Mouse (Mus musculus) layer of hippocampus, adult 9-10 months (tissue): ENCODE data around the gene Grip1.

ENCODE experiments used
- DNase-seq: peaks from one replicate; pipeline ENCODE4 v3.0.0; 2022; ENCODE audit warnings: low spot score

The Grip1 gene

DNA sequence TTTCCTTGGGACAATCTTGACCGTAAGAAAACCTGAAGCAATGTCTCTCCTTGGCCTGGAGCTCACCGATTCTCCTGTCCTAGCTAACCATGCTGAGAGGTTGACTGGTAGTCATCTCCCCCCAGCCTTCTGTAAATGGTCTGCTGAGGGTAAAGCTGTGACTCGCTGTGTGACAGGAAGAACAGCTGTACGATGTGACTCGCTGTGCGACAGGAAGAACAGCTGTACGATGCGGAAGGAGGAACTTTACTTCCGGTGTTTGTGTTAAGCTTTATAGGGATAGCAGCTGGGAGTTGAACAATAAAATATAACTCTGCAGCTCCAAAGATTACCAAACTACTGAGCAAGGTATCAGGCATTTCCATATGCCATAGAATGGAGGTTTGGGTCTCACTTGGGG is 119.5 kb downstream of the Grip1 start:
- no peak for DNase-seq

DNA sequence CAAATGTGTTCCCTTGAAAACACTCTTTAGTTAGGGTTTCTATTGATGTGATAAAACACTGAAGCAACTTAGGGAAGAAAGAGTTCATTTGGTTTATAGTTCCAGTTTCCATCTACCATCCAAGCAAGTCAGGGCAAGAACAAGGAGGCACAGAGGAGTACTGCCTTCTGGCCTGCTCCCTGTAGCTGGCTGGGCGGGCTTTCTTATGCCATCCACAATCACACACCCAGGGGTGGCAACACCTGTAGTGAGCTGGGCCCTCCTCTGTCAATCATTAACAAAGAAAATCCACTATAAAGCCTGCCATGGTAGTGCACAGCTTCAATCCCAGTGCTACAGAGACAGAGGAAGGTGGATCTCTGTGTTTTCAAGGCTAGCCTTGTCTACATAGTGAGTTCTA is 122.2 kb downstream of the Grip1 start:
- no peak for DNase-seq

DNA sequence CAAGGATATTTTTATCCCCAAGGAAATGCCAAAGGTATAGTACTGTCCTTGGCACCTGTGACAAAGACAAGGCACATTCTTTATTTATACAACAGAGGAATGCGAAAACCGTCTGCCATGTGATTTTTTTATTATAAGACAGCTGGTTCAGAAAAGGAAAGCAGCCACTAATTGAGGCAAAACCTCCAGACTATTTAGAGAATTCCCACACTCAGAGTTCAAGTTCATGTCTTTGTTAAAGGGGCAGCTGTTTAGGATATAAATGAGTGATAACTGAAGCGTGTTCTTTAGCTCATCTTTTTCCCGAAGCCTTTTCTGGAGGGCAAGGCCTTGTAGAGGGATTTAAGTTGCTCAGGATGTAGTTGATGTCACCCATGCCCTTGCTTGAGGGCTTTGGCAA is 126.4 kb downstream of the Grip1 start:
- DNase-seq: no peak

DNA sequence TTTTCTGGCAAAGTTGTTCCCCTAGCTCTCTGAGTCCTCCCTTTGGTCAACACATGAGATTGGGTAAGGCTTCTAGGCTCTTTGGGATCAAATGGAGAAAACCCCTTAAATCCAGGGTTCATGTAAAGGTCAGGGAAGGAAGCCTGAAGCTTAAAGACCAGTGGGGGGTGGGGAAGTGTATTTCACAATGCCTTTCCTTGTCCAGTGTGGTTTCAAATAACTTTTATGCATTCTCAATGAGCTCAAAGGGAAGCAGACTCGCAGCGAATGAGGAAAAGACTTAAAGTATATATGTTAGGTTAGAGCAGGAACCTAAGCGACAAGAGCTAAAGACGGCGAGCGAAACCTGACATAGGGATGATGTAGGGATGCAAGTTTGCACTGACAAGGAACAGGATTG is 131.0 kb downstream of the Grip1 start:
- DNase-seq: no peak

DNA sequence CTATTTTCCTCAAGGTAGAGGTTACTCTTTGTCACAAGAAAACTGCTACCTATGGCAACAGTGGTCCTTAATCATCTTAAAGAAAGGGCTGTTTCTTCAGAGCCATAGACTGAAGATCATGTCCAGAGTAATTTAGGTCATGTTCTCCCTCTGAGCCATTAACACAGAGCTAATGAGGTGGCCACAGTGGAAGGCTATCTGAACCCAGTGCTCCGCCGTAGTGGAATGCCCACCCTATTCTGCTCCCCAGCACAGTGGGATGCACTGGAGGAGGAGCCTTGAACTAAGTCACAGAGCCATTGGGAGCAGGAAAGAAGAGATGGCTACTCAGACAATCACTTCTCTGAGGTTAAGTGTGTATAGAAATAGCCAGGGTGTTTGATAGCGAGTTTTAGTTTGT is 133.3 kb downstream of the Grip1 start:
- DNase-seq: no peak

DNA sequence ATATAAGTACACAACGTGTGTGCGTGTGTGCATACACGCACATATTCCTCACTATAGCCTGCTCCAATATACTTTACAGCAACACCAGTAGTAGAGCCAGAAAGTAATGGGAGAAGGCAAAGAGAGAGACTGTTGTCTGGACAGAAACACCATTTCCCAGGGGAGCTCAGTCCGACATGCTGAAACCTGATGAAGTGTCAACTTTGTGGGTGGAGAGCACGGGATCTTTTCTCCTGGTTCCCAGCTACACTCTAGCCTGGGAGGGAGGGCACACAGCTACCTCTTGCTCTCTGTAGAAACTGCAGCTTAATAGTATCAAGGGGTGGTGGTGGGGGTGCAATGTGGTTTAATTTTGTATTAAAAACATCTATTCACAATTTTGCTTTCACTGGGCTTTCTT is 143.2 kb downstream of the Grip1 start:
- DNase-seq: no peak

DNA sequence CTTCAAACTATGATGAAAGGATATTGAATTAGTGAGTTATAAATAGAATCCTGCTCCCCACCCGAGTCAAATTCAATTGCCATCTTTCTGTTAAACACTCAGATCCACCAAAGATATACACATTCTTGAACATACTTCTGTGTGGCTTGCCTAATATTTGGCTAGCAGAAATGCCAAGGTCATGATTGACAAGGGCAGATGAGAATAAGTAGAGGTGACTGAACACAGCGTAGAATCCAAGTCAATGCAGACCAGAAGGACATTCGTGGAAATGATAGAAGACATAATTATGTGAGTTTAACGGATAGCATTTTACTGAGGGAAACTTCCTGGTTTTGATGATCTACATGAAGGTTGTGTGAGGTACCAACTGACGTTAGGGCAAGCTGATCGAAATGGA is 153.9 kb downstream of the Grip1 start:
- no peak for DNase-seq

DNA sequence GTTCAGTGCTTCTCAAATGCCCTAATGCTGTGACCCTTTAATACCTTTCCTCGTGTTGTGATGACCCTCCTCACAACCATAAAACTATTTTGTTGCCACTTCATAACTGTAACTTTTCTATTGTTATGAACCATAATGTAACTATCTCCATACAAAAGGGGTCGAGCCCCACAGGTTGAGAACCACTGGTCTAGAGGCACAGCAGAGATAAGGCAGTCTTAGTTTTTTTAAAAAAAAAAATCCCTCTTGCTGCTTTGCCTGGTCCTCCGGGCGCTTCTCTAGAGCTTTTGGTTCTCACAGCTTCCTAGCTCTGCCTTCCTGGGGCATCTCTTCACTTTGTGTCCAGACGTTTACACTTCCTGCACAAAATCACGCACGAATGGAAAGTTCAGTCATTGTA is 155.4 kb downstream of the Grip1 start:
- no peak for DNase-seq

DNA sequence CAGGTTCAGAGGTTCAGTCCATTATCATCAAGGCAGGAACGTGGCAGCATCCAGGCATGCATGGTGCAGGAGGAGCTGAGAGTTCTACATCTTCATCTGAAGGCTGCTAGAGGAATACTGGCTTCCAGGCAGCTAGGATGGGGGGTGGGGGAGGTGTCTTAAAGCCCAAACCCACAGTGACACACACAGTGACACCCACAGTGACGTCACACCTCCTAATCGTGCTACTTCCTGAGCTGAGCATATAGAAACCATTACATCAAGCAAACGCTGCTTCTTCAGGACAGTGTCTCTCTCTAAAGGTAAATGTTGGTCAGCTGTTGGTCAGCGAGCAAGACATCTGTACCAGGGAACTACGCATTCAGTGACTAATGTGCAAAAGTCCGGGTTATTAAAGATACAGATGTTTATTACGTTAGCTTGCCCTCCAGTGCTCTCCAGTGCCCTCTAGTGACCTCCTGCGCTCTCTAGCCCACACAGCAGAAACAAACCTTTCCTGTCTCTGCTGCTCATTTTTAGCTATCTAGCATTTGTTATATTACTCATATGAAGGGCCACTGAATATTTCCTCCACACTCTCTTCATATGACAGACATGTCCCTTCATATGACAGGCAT is 156.8 kb downstream of the Grip1 start:
- DNase-seq: no peak

DNA sequence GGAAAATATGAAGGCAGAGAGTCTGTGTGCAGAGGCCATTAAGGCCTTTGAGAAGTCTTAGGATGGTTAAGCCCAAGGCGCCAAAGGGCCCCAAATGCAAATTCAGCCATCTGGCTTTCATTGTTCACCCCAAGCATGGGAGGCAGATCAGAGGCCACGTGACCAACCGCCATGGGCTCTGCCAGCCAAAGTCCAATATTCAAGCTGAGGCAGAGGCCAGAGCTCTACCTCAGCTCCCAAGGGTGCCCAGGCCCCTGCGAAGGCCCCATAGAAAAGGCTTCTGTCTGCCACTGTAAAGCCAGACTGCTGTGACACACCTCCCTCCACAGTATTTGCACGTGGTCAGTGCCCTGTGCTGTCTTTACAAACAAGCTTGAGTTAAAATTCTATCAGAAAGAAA is 158.4 kb downstream of the Grip1 start:
- DNase-seq: no peak

DNA sequence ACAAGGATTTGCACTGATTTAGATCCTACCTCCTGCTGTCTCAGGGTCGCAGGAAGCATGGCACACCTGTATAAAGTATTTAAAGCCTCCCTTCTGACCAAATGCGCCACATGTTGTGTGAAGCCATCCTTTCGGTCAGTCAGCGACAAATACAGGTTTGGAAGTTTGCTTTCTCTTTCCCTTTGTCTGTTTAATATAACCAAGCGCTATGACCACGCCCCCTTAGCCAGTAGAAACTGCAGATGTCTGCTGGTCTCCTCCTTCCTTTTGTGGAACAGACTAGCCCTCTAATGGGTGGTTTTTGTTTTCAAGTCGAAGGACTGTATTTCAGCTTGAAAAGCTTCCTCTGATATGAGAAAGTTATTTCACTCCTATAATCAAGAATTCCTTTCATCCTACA is 161.1 kb downstream of the Grip1 start:
- DNase-seq: no peak

DNA sequence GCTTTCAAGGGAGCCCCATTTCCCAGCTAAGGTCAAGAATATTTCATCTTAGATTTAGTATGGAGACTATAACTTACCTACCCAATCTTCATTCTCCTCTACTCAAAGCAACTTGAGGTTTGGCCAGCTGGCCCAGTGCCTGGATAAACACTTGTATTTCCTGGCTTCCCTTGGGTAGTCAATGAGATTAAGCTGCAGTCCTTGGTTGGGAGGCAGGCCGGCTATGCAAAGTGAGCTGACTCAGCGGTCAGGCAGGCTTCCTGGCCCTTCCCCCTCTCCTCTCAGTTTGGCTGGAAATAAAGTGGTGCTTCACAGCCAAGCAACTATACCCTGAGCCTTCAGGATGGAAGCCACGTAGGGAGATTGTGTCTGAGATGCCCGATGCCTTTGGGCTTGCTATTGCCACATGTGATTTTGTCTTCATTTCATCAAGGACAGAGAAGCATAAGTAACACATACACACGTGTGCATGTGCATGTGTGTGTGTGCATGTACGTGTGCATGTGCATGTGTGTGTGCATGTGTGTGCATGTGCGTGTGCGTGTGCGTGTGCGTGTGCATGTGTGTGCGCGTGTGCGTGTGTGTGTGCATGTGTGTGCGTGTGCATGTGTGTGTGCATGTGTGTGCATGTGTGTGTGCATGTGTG is 161.7 kb downstream of the Grip1 start:
- DNase-seq: no peak

DNA sequence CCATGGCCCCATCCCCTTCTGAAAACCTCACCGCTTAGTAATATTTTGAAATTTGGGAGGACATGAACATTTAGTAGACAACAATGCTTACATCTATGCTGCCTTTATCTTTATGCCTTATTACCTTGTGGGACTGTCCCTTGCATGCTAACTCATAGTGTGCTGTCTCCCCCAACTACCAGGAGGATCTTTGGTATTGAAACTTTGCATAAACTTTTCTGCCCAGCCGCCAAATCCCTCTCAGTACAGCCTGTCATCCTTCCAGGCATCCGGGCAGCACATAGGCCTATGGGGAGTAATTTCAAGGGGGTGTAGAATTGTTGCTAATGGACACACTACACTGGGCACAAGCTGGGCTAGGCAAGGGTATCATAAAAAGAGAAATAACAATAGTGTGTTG is 162.4 kb downstream of the Grip1 start:
- no peak for DNase-seq

DNA sequence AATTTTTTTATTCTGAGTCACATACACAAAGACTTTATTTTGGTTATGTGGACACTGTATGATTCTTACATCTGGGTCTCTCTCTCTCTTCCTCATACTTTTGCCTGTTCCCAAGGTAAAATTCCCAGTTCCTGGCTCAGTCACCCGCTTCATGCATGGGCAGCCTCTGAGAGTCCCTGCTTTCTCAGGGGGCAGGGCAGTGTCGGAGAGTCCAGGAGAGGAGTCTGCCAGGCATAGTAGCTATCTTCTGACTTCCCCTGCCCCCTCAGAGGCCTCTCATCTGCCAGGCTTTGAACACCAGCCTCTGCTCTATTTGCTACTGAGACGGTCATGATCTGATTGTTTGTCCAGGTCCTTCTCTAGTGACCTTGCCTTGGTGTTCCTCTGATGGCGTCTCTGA is 175.0 kb downstream of the Grip1 start:
- no peak for DNase-seq

DNA sequence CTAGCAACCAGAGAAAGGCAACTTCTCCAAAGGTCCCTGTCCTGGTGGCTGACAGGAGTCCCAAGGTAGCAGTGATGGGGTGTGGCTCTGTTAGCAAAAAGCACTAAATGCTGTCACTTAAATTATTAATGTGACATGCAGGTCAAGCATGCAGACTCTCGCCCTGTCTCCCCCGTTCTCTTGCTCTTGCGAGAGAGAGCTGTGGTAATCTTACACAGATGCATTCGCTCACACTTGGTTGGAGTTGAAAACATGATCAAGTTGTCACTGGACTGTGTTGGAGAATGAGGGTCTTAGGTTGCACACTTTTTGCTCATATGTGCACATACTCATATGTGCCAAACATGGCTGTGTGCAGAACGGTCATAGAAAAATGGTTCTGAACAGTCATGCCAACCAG is 176.8 kb downstream of the Grip1 start:
- DNase-seq: no peak

DNA sequence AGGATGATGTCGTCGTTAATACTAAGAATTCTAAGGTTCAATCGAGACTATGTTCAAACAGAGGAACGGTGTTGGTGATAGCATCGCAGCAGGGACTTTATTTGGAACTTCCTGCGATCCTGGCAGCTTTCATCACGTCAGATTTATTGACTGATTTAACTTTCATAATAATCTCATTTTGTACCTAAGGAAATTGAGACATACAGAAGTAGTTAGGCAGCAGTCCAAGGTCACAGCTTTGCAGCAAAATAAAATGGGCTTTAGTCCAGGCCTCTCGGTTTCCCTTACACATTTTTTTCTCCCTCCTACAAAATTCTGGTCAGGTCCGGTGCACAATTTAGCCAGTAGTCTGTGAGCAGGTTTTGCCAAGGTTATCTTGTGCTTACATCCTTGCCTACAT is 178.3 kb downstream of the Grip1 start:
- DNase-seq: no peak

DNA sequence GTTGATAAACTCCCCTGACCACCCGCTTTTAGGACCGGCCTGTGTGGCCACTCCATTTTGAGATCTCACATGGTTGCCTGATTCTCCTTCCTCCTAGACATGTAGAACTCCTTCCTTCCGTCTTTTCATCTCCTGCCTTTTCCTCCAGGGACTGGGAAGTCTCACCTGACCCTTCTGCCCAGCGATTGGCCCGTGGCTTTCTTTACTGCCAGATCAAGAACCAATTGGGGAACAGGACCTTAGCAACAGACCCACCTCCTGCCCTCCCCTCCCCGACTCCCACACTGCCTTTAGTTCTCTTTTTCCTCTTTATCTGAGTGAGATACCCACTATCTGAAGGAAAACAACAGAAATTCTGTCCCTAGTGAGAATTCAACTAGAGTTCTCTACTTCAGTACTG is 180.9 kb downstream of the Grip1 start:
- no peak for DNase-seq

DNA sequence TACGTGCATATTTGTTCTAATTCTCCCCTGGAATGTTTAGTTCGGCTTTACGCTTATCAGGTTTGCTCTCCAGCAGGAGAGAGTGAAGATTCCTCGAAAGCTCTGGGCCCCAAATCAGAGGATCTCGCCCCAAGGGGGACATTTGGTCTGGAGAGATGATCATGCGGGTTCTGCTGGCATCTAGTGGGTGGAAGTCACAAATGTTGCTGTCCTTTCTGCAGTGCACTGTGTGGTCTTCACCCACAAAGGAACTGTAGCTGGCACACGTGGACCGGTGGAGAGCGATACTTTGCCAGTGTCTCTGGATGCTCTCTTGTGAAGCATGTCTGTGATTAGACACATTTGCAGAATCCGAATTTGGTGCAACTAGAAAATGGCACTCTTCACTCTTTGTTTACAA is 186.9 kb downstream of the Grip1 start:
- no peak for DNase-seq

DNA sequence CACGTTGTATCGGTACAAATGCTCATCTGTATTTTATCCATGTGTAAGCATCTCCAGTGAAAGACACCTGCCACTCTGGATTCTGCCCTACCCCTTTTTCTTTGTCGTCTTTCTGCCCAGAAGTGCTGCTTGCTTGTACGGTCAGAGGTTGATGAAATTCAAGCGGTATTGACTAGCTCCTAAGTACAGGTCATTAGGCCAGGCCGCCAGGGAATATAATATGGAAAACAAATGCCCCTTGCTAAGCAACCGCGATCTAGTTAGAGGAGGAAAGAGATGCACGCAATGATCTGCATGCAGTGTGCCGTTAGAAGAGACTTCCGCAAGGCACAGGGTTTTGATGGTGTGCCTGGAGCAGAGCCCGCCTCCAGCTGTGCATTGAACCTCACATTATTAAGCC is 187.4 kb downstream of the Grip1 start:
- no peak for DNase-seq

DNA sequence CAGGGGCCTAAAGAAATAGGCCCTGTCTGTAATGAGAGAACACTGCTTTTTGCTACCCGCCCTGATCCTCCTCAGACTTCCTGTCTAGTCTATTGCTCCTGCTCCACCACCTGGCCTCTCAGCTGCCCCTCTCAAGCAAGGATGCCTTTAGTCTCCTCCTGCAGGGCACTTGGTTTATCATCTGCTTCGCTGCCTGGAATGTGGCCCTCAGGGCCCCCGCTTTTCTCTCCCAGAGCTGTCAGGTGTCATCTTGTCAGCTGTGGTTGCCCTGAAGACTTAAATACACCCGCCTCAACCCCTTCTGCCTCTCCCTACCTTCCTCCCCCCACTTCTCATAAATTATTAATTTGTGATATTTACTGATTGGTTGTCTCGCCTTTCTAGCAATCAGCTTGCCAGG is 190.7 kb downstream of the Grip1 start:
- no peak for DNase-seq

DNA sequence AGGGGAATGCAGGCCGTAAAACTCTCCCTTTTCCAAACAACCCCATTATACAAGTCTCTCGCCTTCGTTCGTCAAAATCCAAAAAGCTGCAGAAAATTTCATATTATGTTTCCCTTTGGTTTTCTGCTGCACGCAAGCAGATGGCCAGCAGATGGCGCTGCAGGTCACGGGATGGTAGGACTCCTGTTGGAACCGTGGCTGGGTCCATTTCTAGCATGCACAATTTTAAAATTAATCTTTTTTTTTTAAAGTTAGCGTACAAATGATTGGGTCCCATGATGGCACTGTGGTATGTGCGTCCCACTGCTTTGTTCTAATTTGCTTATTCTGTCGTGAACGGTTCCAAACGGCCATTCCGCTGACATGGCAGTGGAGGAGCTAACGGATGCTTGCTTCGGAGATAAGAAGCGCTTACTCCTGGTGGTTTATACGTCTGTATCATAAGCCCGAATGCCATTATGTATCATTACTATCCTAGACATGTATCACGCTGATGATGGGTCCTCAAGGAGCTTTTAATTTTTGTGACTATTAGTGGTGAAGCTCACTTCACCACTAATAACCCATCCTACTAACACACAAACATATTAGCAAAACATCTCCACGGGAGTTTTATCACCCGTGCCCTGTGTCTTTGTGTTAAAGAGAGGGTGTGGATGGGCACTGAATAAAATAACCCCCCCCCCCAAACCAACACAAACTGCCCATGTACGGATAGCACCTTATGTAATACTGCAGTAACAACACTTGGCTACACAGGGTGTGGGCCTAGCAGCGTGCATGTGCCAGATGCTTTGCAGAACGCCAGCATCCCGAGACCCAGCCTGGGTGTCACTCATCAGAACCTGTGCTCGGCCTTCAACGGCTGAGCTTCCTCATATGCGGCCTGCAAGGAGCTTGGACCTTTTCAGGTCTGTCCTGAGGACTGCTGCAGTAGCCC is 193.1 kb downstream of the Grip1 start:
- peak; percentile 20 for DNase-seq

DNA sequence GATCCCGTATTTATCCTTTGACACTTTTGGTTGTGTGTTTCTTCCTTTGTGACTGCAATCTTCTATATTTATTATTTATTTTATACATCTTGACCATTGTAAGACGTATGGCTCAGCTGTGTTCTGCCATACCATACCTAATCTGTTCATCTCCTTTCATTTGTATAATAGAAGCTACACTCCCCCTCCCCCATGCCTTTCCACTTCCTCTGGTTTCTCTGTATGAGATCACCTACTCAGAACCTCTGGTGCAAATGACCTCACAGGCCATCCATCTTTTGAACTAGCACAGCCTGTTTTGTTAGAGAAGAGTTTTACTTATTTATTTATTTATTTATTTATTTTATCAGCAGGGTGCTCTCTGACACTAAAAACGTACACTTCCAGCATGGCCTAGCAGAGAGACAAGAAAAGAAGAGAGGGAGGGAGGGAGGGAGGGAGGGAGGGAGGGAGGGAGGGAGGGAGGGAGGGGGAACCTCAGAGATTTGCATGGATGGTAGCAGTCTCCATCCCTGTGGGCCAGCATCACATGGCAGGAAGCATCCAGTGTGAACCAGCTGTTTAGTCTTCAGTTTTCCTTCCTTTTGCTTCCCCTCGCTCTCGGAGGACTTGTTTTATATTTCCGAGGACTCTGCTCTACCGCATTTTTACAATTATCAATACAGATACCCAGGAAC is 207.2 kb downstream of the Grip1 start:
- DNase-seq: no peak

DNA sequence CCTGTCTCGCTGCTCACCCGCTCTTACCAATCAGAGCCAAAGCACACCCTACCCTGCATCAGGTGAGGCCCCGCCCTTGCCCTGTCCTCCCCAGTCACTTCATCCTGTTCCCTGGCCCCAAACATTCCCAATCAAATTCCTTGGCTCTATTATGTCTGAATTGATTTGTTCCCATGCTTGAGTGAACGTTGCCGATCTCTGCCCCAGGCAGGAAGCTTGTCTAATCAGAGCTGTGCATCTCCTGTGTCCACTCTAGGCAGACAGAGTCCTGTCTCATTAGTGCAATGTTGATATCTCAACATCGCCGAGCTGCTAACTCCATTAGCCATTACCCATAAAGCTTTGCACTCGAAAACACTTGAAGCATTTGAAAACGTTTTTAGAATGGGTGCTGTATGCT is 210.0 kb downstream of the Grip1 start:
- DNase-seq: no peak
